Mouse (Mus musculus) erythroblast, embryonic 14.5 days (primary cell): Measurements from ENCODE around the gene Pkn1.

Experiments used
- GATA1 ChIP-seq: IDR thresholded peaks from 2 replicates; pipeline ENCODE4 v1.6.1; 2012; ENCODE audit warnings: low read length, inconsistent platforms, mixed read lengths
- TAL1 ChIP-seq: IDR thresholded peaks from 3 replicates; pipeline ENCODE4 v1.6.1; 2012; ENCODE audit warnings: low read length, inconsistent platforms, mixed read lengths

- TF ChIP-seq GATA1: peak; percentile 43; the same call in 1 of the 2 replicates
- TF ChIP-seq TAL1: no peak
Observed at GRCm38 (mm10) chr8:83623549-83623948, 75.4 kb downstream of the Pkn1 start.
